Mouse (Mus musculus): Measurements from ENCODE around the gene Spata31d1a. TPM values are rescaled to one million over a fixed set of nuclear protein-coding genes. Genes with fewer than 3 reads are reported as not detected.

Spata31d1a gene
- polyA plus RNA-seq, 1 experiment from 2014 or later: not detected

- no peak overlapping the region for H3K4me2 ChIP-seq
- H3K4me1 ChIP-seq: no peaks in the 10 kb centered on the region
- no peaks in the 10 kb centered on the region for H3K36me3 ChIP-seq
- H3K27ac ChIP-seq: no peak overlapping the region
- no peaks in the 10 kb centered on the region for H3K27me3 ChIP-seq (replicated peaks)
- ATAC-seq (ENCODE audit: insufficient read depth, low FRiP score, low read depth): no peak
- H3K9me3 ChIP-seq: no peaks in the 10 kb centered on the region
- H3K9ac ChIP-seq: no peak overlapping the region
- no peak overlapping the region for H3K4me3 ChIP-seq (replicated peaks)
- 83% methylated on average over 7 of the region's 7 CpGs for WGBS
These were observed 14.3 kb downstream of the Spata31d1a start for GRCm38 (mm10) chr13:59695781-59696180.

GRCm38 (mm10) chr13:59694008-59694407, 16.1 kb downstream of the Spata31d1a start, which contains the start of gene 4921517D22Rik:
TSS of gene 4921517D22Rik (minus strand) at chr13:59694108.
- Histone ChIP-seq H3K27me3 (replicated peaks) (no peaks in the 10 kb centered on the region), H3K4me2 (no peak within 1 kb of the TSS), H3K4me3 (replicated peaks) (no peak within 1 kb of the TSS), H3K27ac (no peak within 1 kb of the TSS), H3K36me3 (no peaks in the 10 kb centered on the region), H3K9me3 (no peaks in the 10 kb centered on the region), H3K9ac (no peak within 1 kb of the TSS), H3K4me1 (no peaks in the 10 kb centered on the region)
- no peak for ATAC-seq (ENCODE audit: insufficient read depth, low FRiP score, low read depth)
- 84% methylated on average over 3 of the region's 3 CpGs for WGBS

- Histone ChIP-seq H3K27me3 (replicated peaks) (no peaks in the 10 kb centered on the region), H3K4me1 (no peaks in the 10 kb centered on the region), H3K4me3 (replicated peaks) (no peak overlapping the region), H3K9me3 (no peaks in the 10 kb centered on the region), H3K27ac (no peak overlapping the region), H3K4me2 (no peak overlapping the region), H3K36me3 (no peaks in the 10 kb centered on the region), H3K9ac (no peak overlapping the region)
- ATAC-seq (ENCODE audit: insufficient read depth, low FRiP score, low read depth): no peak
- 69% methylated on average over 10 of the region's 10 CpGs for WGBS
These were observed 18.7 kb downstream of the Spata31d1a start for GRCm38 (mm10) chr13:59691478-59691877.

- Histone ChIP-seq H3K4me2 (no peak overlapping the region), H3K36me3 (no peaks in the 10 kb centered on the region), H3K4me3 (replicated peaks) (no peak overlapping the region), H3K27ac (no peak overlapping the region), H3K27me3 (replicated peaks) (no peaks in the 10 kb centered on the region), H3K4me1 (no peaks in the 10 kb centered on the region), H3K9ac (no peak overlapping the region), H3K9me3 (no peaks in the 10 kb centered on the region)
- WGBS: 71% methylated on average over 7 of the region's 7 CpGs
- no peak for ATAC-seq (ENCODE audit: insufficient read depth, low FRiP score, low read depth)
These were observed 19.6 kb downstream of the Spata31d1a start for GRCm38 (mm10) chr13:59690576-59690975.

GRCm38 (mm10) chr13:59689843-59690242, 20.3 kb downstream of the Spata31d1a start:
- H3K9me3 ChIP-seq: no peaks in the 10 kb centered on the region
- 85% methylated on average over 3 of the region's 3 CpGs for WGBS
- H3K36me3 ChIP-seq: no peaks in the 10 kb centered on the region
- no peak overlapping the region for H3K27ac ChIP-seq
- no peaks in the 10 kb centered on the region for H3K27me3 ChIP-seq (replicated peaks)
- no peak overlapping the region for H3K4me2 ChIP-seq
- no peaks in the 10 kb centered on the region for H3K4me1 ChIP-seq
- no peak overlapping the region for H3K9ac ChIP-seq
- ATAC-seq (ENCODE audit: insufficient read depth, low FRiP score, low read depth): no peak
- H3K4me3 ChIP-seq (replicated peaks): no peak overlapping the region

- Histone ChIP-seq H3K36me3 (no peaks in the 10 kb centered on the region), H3K4me2 (no peak overlapping the region), H3K27ac (no peak overlapping the region), H3K4me3 (replicated peaks) (no peak overlapping the region), H3K4me1 (no peaks in the 10 kb centered on the region), H3K9me3 (no peaks in the 10 kb centered on the region), H3K27me3 (replicated peaks) (no peaks in the 10 kb centered on the region), H3K9ac (no peak overlapping the region)
- 85% methylated on average over 9 of the region's 9 CpGs for WGBS
- no peak for ATAC-seq (ENCODE audit: insufficient read depth, low FRiP score, low read depth)
These were observed 20.8 kb downstream of the Spata31d1a start for GRCm38 (mm10) chr13:59689313-59689712.

GRCm38 (mm10) chr13:59688338-59688770, 21.8 kb downstream of the Spata31d1a start:
- Histone ChIP-seq H3K4me1 (no peaks in the 10 kb centered on the region), H3K36me3 (no peaks in the 10 kb centered on the region), H3K9me3 (no peaks in the 10 kb centered on the region), H3K9ac (no peak overlapping the region), H3K27ac (no peak overlapping the region), H3K4me3 (replicated peaks) (no peak overlapping the region), H3K4me2 (no peak overlapping the region), H3K27me3 (replicated peaks) (no peaks in the 10 kb centered on the region)
- WGBS: 72% methylated on average over 13 of the region's 13 CpGs
- ATAC-seq (ENCODE audit: insufficient read depth, low FRiP score, low read depth): no peak

- 0 out of 2 replicates have a peak, but pooled peaks cover 4% of the 10 kb centered on the region for H3K27me3 ChIP-seq (replicated peaks)
- no peak overlapping the region for H3K4me2 ChIP-seq
- no peak for ATAC-seq (ENCODE audit: insufficient read depth, low FRiP score, low read depth)
- H3K9ac ChIP-seq: no peak overlapping the region
- H3K4me3 ChIP-seq (replicated peaks): no peak overlapping the region
- H3K36me3 ChIP-seq: no peaks in the 10 kb centered on the region
- no peaks in the 10 kb centered on the region for H3K9me3 ChIP-seq
- no peak overlapping the region for H3K27ac ChIP-seq
- WGBS: 76% methylated on average over 3 of the region's 3 CpGs
- H3K4me1 ChIP-seq: no peaks in the 10 kb centered on the region
These were observed 24.9 kb downstream of the Spata31d1a start for GRCm38 (mm10) chr13:59685236-59685635.

- Histone ChIP-seq H3K36me3 (no peaks in the 10 kb centered on the region), H3K4me1 (no peaks in the 10 kb centered on the region), H3K4me2 (no peak overlapping the region), H3K9ac (no peak overlapping the region), H3K27me3 (replicated peaks) (0 out of 2 replicates have a peak, but pooled peaks cover 4% of the 10 kb centered on the region), H3K27ac (no peak overlapping the region), H3K9me3 (no peaks in the 10 kb centered on the region), H3K4me3 (replicated peaks) (no peak overlapping the region)
- ATAC-seq (ENCODE audit: insufficient read depth, low FRiP score, low read depth): no peak
- 24% methylated on average over 7 of the region's 7 CpGs for WGBS
These were observed 27.5 kb downstream of the Spata31d1a start for GRCm38 (mm10) chr13:59682629-59683028.

GRCm38 (mm10) chr13:59679908-59680307, 30.2 kb downstream of the Spata31d1a start:
- Histone ChIP-seq H3K4me3 (replicated peaks) (no peak overlapping the region), H3K9ac (no peak overlapping the region), H3K9me3 (no peaks in the 10 kb centered on the region), H3K4me1 (no peaks in the 10 kb centered on the region), H3K27ac (no peak overlapping the region), H3K36me3 (no peaks in the 10 kb centered on the region), H3K4me2 (no peak overlapping the region), H3K27me3 (replicated peaks) (0 out of 2 replicates have a peak, but pooled peaks cover 4% of the 10 kb centered on the region)
- 57% methylated on average over 4 of the region's 4 CpGs for WGBS
- ATAC-seq (ENCODE audit: insufficient read depth, low FRiP score, low read depth): no peak

- Histone ChIP-seq H3K36me3 (no peaks in the 10 kb centered on the region), H3K4me2 (no peak overlapping the region), H3K27ac (no peak overlapping the region), H3K27me3 (replicated peaks) (0 out of 2 replicates have a peak, but pooled peaks cover 4% of the 10 kb centered on the region), H3K4me1 (peaks cover under 1% of the 10 kb centered on the region; the same call in 1 of the 2 replicates), H3K9ac (no peak overlapping the region), H3K4me3 (replicated peaks) (no peak overlapping the region), H3K9me3 (no peaks in the 10 kb centered on the region)
- ATAC-seq (ENCODE audit: insufficient read depth, low FRiP score, low read depth): no peak
- 32% methylated on average over 4 of the region's 4 CpGs for WGBS
These were observed 30.8 kb downstream of the Spata31d1a start for GRCm38 (mm10) chr13:59679306-59679705.

GRCm38 (mm10) chr13:59676316-59677229, 33.6 kb downstream of the Spata31d1a start:
- Histone ChIP-seq H3K9ac (no peak overlapping the region), H3K9me3 (no peaks in the 10 kb centered on the region), H3K27me3 (replicated peaks) (no peaks in the 10 kb centered on the region), H3K4me1 (peaks cover 4% of the 10 kb centered on the region; the same call in 1 of the 2 replicates), H3K4me3 (replicated peaks) (no peak overlapping the region), H3K4me2 (no peak overlapping the region), H3K27ac (no peak overlapping the region), H3K36me3 (no peaks in the 10 kb centered on the region)
- whole genome bisulfite sequencing: 69% methylated on average over 12 of the region's 12 CpGs
- ATAC-seq (ENCODE audit: insufficient read depth, low FRiP score, low read depth): no peak

All from stomach, embryonic 15.5 days (tissue).